11 mouse cellular contexts compared by ENCODE assay signal in the genomic region with DNA sequence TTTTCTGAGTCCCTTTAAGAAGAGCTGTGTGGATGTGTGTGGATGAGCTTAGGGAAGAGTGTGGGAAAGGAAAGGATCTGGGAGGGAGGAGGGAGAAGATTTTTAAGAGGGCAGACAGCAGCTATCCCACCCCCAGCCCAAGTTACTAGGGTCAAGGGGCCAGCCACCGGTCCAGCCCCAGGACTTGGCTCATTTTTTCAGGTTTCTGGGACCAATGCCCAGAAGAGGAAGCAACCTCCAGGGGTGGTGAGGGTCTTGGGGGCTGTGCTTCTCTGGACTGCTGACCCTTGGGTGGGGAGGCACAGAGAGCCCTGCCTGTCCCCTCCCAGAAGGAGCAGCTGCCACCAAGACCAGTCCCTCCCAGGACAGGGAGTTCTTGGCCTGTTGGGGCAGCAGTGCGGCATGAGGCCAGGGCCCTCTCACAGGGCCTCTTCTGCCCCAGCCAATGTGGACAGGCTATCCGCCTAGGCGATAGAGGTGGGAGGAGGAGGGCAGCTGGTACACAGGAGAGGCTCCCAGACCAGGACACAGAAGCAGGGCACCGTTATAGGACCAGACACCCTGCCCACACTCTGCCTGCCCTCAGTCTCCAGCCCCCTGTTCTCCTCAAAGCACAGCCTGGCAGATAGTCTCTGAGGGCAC. TPM values are rescaled to one million over a fixed set of nuclear protein-coding genes. Genes with fewer than 3 reads are reported as not detected.
DNase-seq lines count a peak whose midpoint lies in the region; ATAC-seq lines count a peak whose summit lies in the region.
"Had no signal": no experiment of that assay in that cellular context is flagged by ENCODE, and none has a peak within 500 bp of the region (broad histone marks: within the 10 kb centered on the region; RNA-seq: fewer than 3 reads in every experiment).

No protein-coding gene starts in this region.

- H3K4me2 ChIP-seq in intestine, embryonic 16.5 days (ENCODE audit: low read depth, low read length): no peak overlapping the region
- no peak overlapping the region for H3K4me2 ChIP-seq in intestine, embryonic 15.5 days (replicated peaks)
- H3K4me2 ChIP-seq in embryonic facial prominence, embryonic 11.5 days (ENCODE audit: low read depth, low read length): no peak overlapping the region; the same call in 1 of the 2 replicates
- H3K4me2 ChIP-seq in midbrain, embryonic 12.5 days (replicated peaks): no peak overlapping the region

- DNase-seq in embryonic facial prominence, embryonic 11.5 days (ENCODE audit: low spot score): no peak
- peak; percentile 59 for DNase-seq in heart, adult 8-10 months (ENCODE audit: low spot score)
- DNase-seq in urinary bladder, adult 2 months (ENCODE audit: low spot score): no peak
- no peak for DNase-seq in right cerebral cortex, postnatal 14 days
- DNase-seq in T-cell, adult 2 months (ENCODE audit: low spot score): no peak
- DNase-seq: forebrain, postnatal 0 days had no signal

- H3K27ac ChIP-seq in intestine, embryonic 16.5 days (ENCODE audit: low read length): no peak overlapping the region
- no peak overlapping the region for H3K27ac ChIP-seq in intestine, embryonic 15.5 days
- peak overlapping the region; percentile 49; the same call in 1 of the 2 replicates for H3K27ac ChIP-seq in embryonic facial prominence, embryonic 11.5 days (replicated peaks; ENCODE audit: low read depth, low read length)
- H3K27ac ChIP-seq in midbrain, embryonic 12.5 days (replicated peaks): no peak overlapping the region

- no peaks in the 10 kb centered on the region for H3K36me3 ChIP-seq in intestine, embryonic 16.5 days (ENCODE audit: control insufficient read depth, insufficient read depth, low read length)
- no peaks in the 10 kb centered on the region for H3K36me3 ChIP-seq in intestine, embryonic 15.5 days
- no peaks in the 10 kb centered on the region for H3K36me3 ChIP-seq in embryonic facial prominence, embryonic 11.5 days (replicated peaks; ENCODE audit: control insufficient read depth, insufficient read depth, low read depth, low read length)
- no peaks in the 10 kb centered on the region for H3K36me3 ChIP-seq in midbrain, embryonic 12.5 days

- H3K4me3 ChIP-seq in intestine, embryonic 16.5 days (ENCODE audit: low read length): no peak overlapping the region
- no peak overlapping the region for H3K4me3 ChIP-seq in intestine, embryonic 15.5 days (replicated peaks)
- H3K4me3 ChIP-seq in embryonic facial prominence, embryonic 11.5 days (ENCODE audit: low read depth, low read length): no peak overlapping the region
- no peak overlapping the region for H3K4me3 ChIP-seq in midbrain, embryonic 12.5 days

- no peaks in the 10 kb centered on the region for H3K27me3 ChIP-seq in intestine, embryonic 16.5 days (replicated peaks; ENCODE audit: control insufficient read depth, insufficient read depth, low read length)
- H3K27me3 ChIP-seq in intestine, embryonic 15.5 days (replicated peaks): peaks cover 6% of the 10 kb centered on the region; the same call in 1 of the 2 replicates
- no peaks in the 10 kb centered on the region for H3K27me3 ChIP-seq in embryonic facial prominence, embryonic 11.5 days (ENCODE audit: control insufficient read depth, insufficient read depth, low read length)
- peaks cover 23% of the 10 kb centered on the region for H3K27me3 ChIP-seq in midbrain, embryonic 12.5 days

- H3K4me1 ChIP-seq in intestine, embryonic 16.5 days (ENCODE audit: control insufficient read depth, insufficient read depth, low read length): no peaks in the 10 kb centered on the region
- H3K4me1 ChIP-seq in intestine, embryonic 15.5 days (replicated peaks): no peaks in the 10 kb centered on the region
- peaks cover 2% of the 10 kb centered on the region; the same call in 1 of the 2 replicates for H3K4me1 ChIP-seq in embryonic facial prominence, embryonic 11.5 days (ENCODE audit: control insufficient read depth, insufficient read depth, low read length)
- peaks cover 15% of the 10 kb centered on the region for H3K4me1 ChIP-seq in midbrain, embryonic 12.5 days

- no peak overlapping the region for H3K9ac ChIP-seq in intestine, embryonic 16.5 days (ENCODE audit: low read depth, low read length)
- H3K9ac ChIP-seq in intestine, embryonic 15.5 days: no peak overlapping the region
- H3K9ac ChIP-seq in embryonic facial prominence, embryonic 11.5 days (replicated peaks; ENCODE audit: low read length): no peak overlapping the region; the same call in 1 of the 2 replicates
- no peak overlapping the region for H3K9ac ChIP-seq in midbrain, embryonic 12.5 days (replicated peaks)
- H3K9ac ChIP-seq: forebrain, postnatal 0 days had no signal

- H3K9me3 ChIP-seq in intestine, embryonic 16.5 days (ENCODE audit: control insufficient read depth, low read length): no peaks in the 10 kb centered on the region
- no peaks in the 10 kb centered on the region for H3K9me3 ChIP-seq in intestine, embryonic 15.5 days
- H3K9me3 ChIP-seq in embryonic facial prominence, embryonic 11.5 days (replicated peaks; ENCODE audit: control insufficient read depth, low read length): no peaks in the 10 kb centered on the region
- no peaks in the 10 kb centered on the region for H3K9me3 ChIP-seq in midbrain, embryonic 12.5 days

- 50% methylated on average over 5 of the region's 5 CpGs for WGBS in intestine, embryonic 16.5 days
- 52% methylated on average over 5 of the region's 5 CpGs for WGBS in intestine, embryonic 15.5 days
- 33% methylated on average over 5 of the region's 5 CpGs for WGBS in embryonic facial prominence, embryonic 11.5 days
- 30% methylated on average over 5 of the region's 5 CpGs for WGBS in midbrain, embryonic 12.5 days

- peak; percentile 33; the same call in 1 of the 2 replicates for ATAC-seq in intestine, embryonic 16.5 days
- no peak for ATAC-seq in intestine, embryonic 15.5 days
- peak; percentile 35 for ATAC-seq in embryonic facial prominence, embryonic 11.5 days (replicated peaks; ENCODE audit: insufficient number of reproducible peaks, low FRiP score, low TSS enrichment, low read depth)
- peak; percentile 56; the same call in 1 of the 2 replicates for ATAC-seq in midbrain, embryonic 12.5 days (ENCODE audit: low FRiP score, low read depth)
- ATAC-seq: forebrain, postnatal 0 days had no signal

RNA-seq across cellular contexts. Expression of a gene that starts 22.9 kb away (rescaled TPM):
- polyA plus RNA-seq in intestine, embryonic 16.5 days (2015; fragmentation: Nextera tagmentation; extraction: Ambion mirVana): 0.04 and 0.10 TPM in 2 replicates
- polyA plus RNA-seq in intestine, embryonic 15.5 days (2015; fragmentation: Nextera tagmentation; extraction: Ambion mirVana): 0.14 and 0.19 TPM in 2 replicates
- polyA plus RNA-seq in embryonic facial prominence, embryonic 11.5 days (2014; fragmentation: Nextera tagmentation; extraction: Ambion mirVana): 16.7 and 17.3 TPM in 2 replicates
- 1 to 10 TPM in 1 of 4 experiments, under 1 TPM in 3; 0.75 to 1.2 (median 0.97) TPM for total RNA-seq in heart, adult 8-10 months (2022)
- polyA plus RNA-seq in midbrain, embryonic 12.5 days (2016; fragmentation: Nextera tagmentation; extraction: Ambion mirVana): 4.2 and 5.7 TPM in 2 replicates
- 0.19 and 0.34 TPM in 2 replicates for polyA plus RNA-seq in urinary bladder, adult 2 months (2012; rRNA removed)
- total RNA-seq: megakaryocyte, adult 5-6 weeks had no signal

RNA-seq across cellular contexts. Expression of a gene that starts 59.0 kb away (rescaled TPM):
- polyA plus RNA-seq in intestine, embryonic 16.5 days (2015; fragmentation: Nextera tagmentation; extraction: Ambion mirVana): not detected in 2 replicates
- not detected in 2 replicates for polyA plus RNA-seq in intestine, embryonic 15.5 days (2015; fragmentation: Nextera tagmentation; extraction: Ambion mirVana)
- not detected in 2 replicates for polyA plus RNA-seq in embryonic facial prominence, embryonic 11.5 days (2014; fragmentation: Nextera tagmentation; extraction: Ambion mirVana)
- total RNA-seq in heart, adult 8-10 months (2022): not detected
- polyA plus RNA-seq in midbrain, embryonic 12.5 days (2016; fragmentation: Nextera tagmentation; extraction: Ambion mirVana): not detected in 2 replicates
- not detected in 2 replicates for polyA plus RNA-seq in urinary bladder, adult 2 months (2012; rRNA removed)
- total RNA-seq: forebrain, postnatal 0 days; layer of hippocampus, postnatal 10 days; megakaryocyte, adult 5-6 weeks had no signal
- polyA plus RNA-seq: forebrain, postnatal 0 days had no signal
